Mouse (Mus musculus): ENCODE data around the gene Shisa5.

DNA sequence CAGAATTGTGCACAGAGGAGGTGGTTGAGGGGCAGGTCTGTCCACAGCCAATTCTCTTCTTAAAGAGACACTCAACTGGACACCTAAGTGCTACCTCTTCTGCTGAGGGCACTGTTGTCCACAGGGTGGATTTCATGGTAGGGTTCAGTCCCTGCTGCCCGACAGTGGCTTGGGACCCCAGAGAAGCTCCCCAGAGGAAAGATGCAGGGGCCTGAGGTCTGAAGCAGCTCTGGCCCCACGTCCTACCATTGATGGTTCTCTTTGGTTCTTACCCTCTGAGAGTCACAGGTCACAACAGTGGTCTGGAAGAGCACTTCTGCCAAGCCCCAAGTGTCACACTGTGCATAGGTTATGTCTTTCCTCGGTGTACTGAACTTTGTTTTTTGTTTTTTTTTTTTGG is 15.0 kb downstream of the Shisa5 start:
- TF ChIP-seq CTCF (IDR thresholded peaks at IDR 0.05; ENCODE audit: extremely low read depth, insufficient read length, insufficient replicate concordance, low read depth, low read length) (no peak), POLR2A (IDR thresholded peaks at IDR 0.05; ENCODE audit: low read depth, low read length) (no peak)
